Mouse (Mus musculus) stomach, postnatal 0 days (tissue): ENCODE measurements around the gene Ssu72. TPM values are rescaled to one million over a fixed set of nuclear protein-coding genes. Genes with fewer than 3 reads are reported as not detected.

Experiments
- ATAC-seq: fragments of 200-750 bp; cut with Nextera tagmentation; 2 replicates; pipeline ENCODE4 v1.8.0; 2017; ENCODE audit not compliant: low FRiP score, low TSS enrichment
- DNase-seq: peaks from one replicate; pipeline ENCODE4 v3.0.0-alpha.2; 2016; ENCODE audit warnings: low spot score
- H3K27ac ChIP-seq: fragments of 300-500 bp; sonication (generic); replicated peaks from 2 replicates; pipeline ENCODE4 v1.5.1; 2014; ENCODE audit warnings: mild to moderate bottlenecking, control low read depth
- H3K27me3 ChIP-seq: fragments of 300-500 bp; sonication (generic); 2 replicates; pipeline ENCODE4 v1.6.1; 2014; ENCODE audit warnings: low read length; ENCODE audit not compliant: control insufficient read depth, insufficient read depth
- H3K36me3 ChIP-seq: fragments of 300-500 bp; sonication (generic); 2 replicates; pipeline ENCODE4 v1.6.1; 2014; ENCODE audit warnings: low read length, mixed read lengths; ENCODE audit not compliant: control insufficient read depth, insufficient read depth
- H3K4me1 ChIP-seq: fragments of 300-500 bp; sonication (generic); replicated peaks from 2 replicates; pipeline ENCODE4 v1.6.1; 2014; ENCODE audit warnings: antibody characterized with exemption; ENCODE audit not compliant: control insufficient read depth, insufficient read depth
- H3K4me2 ChIP-seq: fragments of 300-500 bp; sonication (generic); replicated peaks from 2 replicates; pipeline ENCODE4 v1.6.1; 2014; ENCODE audit warnings: low read depth, mild to moderate bottlenecking, control low read depth, moderate library complexity
- H3K4me3 ChIP-seq: fragments of 300-500 bp; sonication (generic); 2 replicates; pipeline ENCODE4 v1.5.1; 2014; ENCODE audit warnings: low read depth, low read length, control low read depth
- H3K9ac ChIP-seq: fragments of 300-500 bp; sonication (generic); 2 replicates; pipeline ENCODE4 v1.6.1; 2014; ENCODE audit warnings: mild to moderate bottlenecking, low read length, control low read depth, mixed read lengths
- H3K9me3 ChIP-seq: fragments of 300-500 bp; sonication (generic); 2 replicates; pipeline ENCODE4 v1.6.1; 2016; ENCODE audit warnings: low read length; ENCODE audit not compliant: control insufficient read depth
- CTCF ChIP-seq: IDR thresholded peaks from 2 replicates; pipeline ENCODE4 v1.5.1; 2016; ENCODE audit warnings: antibody characterized with exemption, low read depth, mild to moderate bottlenecking, moderate library complexity
- EP300 ChIP-seq: optimal IDR thresholded peaks from 2 replicates; pipeline ENCODE3; 2016; ENCODE audit warnings: antibody characterized with exemption
- WGBS: fragments of 180-500 bp; shearing (Covaris S2); extraction: QIAGEN DNeasy Blood & Tissue Kit; methylation state at CpG from one replicate; pipeline ENCODE4 v1.1.7; 2014; 5-methylcytosine and 5-hydroxymethylcytosine counted together
- polyA plus RNA-seq: library from polyadenylated mRNA; unstranded; fragments of >200 nt; fragmentation: Nextera tagmentation; extraction: Ambion mirVana; gene quantifications from 2 replicates; pipeline ENCODE4 v1.2.1, GENCODE M21; 2015

Ssu72 gene
- polyA plus RNA-seq, 1 experiment from 2014 or later, result 153 TPM

GRCm38 (mm10) chr4:155746575-155747490 lies 42.2 kb downstream of the Ssu72 start:
- H3K9ac ChIP-seq, result no peak overlapping the region
- WGBS, result 90% methylated on average over 17 of the region's 17 CpGs
- no peak for DNase-seq
- H3K9me3 ChIP-seq, result no peaks in the 10 kb centered on the region
- peaks cover 27% of the 10 kb centered on the region for H3K36me3 ChIP-seq
- H3K4me3 ChIP-seq, result no peak overlapping the region
- no peak overlapping the region for H3K27ac ChIP-seq
- TF ChIP-seq EP300, result no peak
- TF ChIP-seq CTCF, result no peak
- ATAC-seq, result peak; percentile 16; the same call in 1 of the 2 replicates
- H3K27me3 ChIP-seq, result no peaks in the 10 kb centered on the region
- no peak overlapping the region for H3K4me2 ChIP-seq
- H3K4me1 ChIP-seq, result no peaks in the 10 kb centered on the region

DNA sequence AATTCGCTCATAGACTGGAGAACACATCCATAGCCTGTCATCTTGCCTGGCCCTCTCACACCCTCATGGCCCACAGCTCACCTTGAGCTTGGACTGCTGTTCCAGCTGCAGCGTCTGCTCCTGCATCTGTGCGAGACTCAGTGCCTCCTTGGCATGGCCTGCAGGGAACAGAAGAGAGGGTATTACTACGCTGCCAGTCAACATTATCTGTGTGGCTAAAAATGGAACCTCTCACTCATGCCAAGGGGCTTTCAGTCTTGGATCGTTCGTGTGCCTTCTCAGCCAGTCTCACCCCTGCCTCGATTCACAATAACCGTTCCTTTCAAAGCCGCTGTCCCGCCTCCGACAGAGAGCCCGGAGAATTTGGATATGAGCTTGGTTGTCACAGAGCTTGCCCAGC lies 52.4 kb downstream of the Ssu72 start:
- DNase-seq, result no peak
- no peaks in the 10 kb centered on the region for H3K27me3 ChIP-seq
- no peak for TF ChIP-seq CTCF
- TF ChIP-seq EP300, result no peak
- no peaks in the 10 kb centered on the region for H3K9me3 ChIP-seq
- ATAC-seq, result no peak
- H3K4me3 ChIP-seq, result no peak overlapping the region
- 88% methylated on average over 12 of the region's 12 CpGs for WGBS
- no peaks in the 10 kb centered on the region; the same call in 1 of the 2 replicates for H3K4me1 ChIP-seq
- no peak overlapping the region for H3K4me2 ChIP-seq
- no peak overlapping the region for H3K9ac ChIP-seq
- peaks cover 20% of the 10 kb centered on the region for H3K36me3 ChIP-seq
- no peak overlapping the region for H3K27ac ChIP-seq

- Histone ChIP-seq H3K4me3 (peak overlapping the region; percentile 68), H3K27ac (peak overlapping the region; percentile 56; the same call in 1 of the 2 replicates), H3K4me1 (no peaks in the 10 kb centered on the region; the same call in 1 of the 2 replicates), H3K9me3 (no peaks in the 10 kb centered on the region), H3K4me2 (peak overlapping the region; percentile 92), H3K27me3 (no peaks in the 10 kb centered on the region), H3K36me3 (peaks cover 8% of the 10 kb centered on the region), H3K9ac (peak overlapping the region; percentile 79)
- ATAC-seq (peak; percentile 41; the same call in 1 of the 2 replicates), DNase-seq (peak; percentile 58)
- peak; percentile 62 for TF ChIP-seq CTCF
- no peak for TF ChIP-seq EP300
- WGBS, result 1% methylated on average over 10 of the region's 10 CpGs
Measured at GRCm38 (mm10) chr4:155759862-155760612, 55.4 kb downstream of the Ssu72 start.

- no peaks in the 10 kb centered on the region; the same call in 1 of the 2 replicates for H3K4me1 ChIP-seq
- TF ChIP-seq EP300 (no peak), CTCF (no peak)
- H3K27ac ChIP-seq, result peak within 1 kb of the TSS; percentile 56; the same call in 1 of the 2 replicates
- no peaks in the 10 kb centered on the region for H3K27me3 ChIP-seq
- H3K9me3 ChIP-seq, result no peaks in the 10 kb centered on the region
- DNase-seq (peak; percentile 97), ATAC-seq (peak; percentile 98)
- H3K36me3 ChIP-seq, result peaks cover 1% of the 10 kb centered on the region
- H3K4me2 ChIP-seq, result peak within 1 kb of the TSS; percentile 94
- under 1% methylated on average over 54 of the region's 68 CpGs for WGBS
- H3K4me3 ChIP-seq, result peak within 1 kb of the TSS; percentile 68
- H3K9ac ChIP-seq, result peak within 1 kb of the TSS; percentile 79
Measured at GRCm38 (mm10) chr4:155760613-155761355, 56.2 kb downstream of the Ssu72 start, which contains the start of gene Atad3a. TSS of gene Atad3a (minus strand) at chr4:155761093.

DNA sequence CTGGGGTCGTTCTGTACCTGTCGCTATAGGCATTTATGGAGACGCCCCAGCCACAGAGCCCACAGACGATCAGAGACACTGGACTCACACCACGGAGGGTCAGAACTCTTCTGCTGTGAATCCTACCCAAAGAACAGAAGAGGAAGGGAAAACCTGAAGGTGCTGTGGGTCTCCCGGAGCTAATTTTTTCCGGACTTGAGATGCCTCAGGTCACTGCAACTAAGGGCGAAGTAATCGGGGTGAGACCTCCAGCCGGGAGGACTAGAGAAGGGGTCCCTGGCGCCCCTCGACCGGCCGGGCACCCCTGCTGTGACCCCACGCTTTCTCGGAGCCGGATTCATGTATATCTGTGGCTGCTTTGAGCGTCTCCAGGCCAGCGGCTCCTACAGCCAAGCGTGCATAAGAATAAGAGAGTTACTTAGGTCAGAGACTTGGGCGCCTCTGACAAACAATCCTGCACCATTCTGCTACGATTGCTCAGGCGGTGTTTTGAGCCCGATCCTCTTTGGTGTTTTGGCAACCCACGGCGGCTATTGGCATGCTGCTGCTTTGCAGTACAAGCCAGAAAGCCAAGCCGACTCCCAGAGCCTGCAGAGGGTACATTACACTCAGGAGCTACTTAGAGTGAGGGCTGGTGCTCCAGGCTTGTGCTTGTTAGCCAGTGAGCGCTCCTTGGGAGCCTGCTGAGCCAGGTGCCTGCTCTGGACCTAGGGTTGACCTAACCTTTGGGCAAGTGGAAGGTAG lies 56.9 kb downstream of the Ssu72 start:
- no peak for TF ChIP-seq CTCF
- TF ChIP-seq EP300, result no peak
- Histone ChIP-seq H3K4me3 (peak overlapping the region; percentile 68), H3K4me1 (no peaks in the 10 kb centered on the region; the same call in 1 of the 2 replicates), H3K9me3 (no peaks in the 10 kb centered on the region), H3K4me2 (peak overlapping the region; percentile 94), H3K27me3 (no peaks in the 10 kb centered on the region), H3K27ac (no peak overlapping the region), H3K9ac (peak overlapping the region; percentile 73), H3K36me3 (no peaks in the 10 kb centered on the region; the same call in 1 of the 2 replicates)
- peak; percentile 5; the same call in 1 of the 2 replicates for ATAC-seq
- WGBS, result 1% methylated on average over 28 of the region's 28 CpGs
- DNase-seq, result no peak
